Comparison of ENCODE assay signal across 8 mouse cellular contexts in the genomic region with DNA sequence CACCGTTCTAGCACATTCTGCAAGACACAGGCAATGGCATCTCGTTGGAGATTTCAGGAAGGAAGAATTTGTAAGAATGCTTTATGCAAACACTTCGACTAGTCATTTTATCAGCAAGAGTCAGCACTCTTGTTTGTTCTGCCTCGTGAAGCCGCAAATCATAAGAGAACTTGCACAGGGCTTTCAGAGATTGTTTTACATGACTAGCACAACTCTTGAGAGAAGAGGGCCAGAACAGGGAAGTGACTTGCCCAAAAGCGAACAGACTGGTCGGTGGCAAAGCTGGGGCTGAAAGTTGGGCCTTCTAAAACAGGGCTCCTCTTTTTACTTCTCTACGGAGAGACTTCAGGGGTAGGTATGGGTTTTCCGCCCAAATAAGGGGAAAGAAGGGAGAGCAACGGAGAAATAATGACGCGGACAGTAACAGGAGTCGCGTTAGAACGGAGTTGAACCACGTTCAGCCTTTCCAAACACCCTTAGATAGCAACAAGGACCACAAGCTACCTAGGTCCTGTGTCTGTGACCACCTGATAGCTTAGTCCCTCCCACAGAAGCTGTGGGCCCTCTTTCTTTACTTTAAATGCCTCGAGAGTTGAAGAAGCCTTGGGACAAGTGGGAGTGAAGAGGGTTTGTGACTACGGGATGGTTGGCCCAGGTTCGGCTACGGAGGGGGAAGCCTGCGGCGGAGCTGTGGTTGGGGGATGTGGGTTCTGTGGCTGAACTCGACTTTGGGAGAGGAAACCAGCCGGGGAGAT. TPM values are rescaled to one million over a fixed set of nuclear protein-coding genes. Genes with fewer than 3 reads are reported as not detected.
DNase-seq lines count a peak whose midpoint lies in the region; ATAC-seq and TF ChIP-seq lines count a peak whose summit lies in the region.

No protein-coding gene starts in this region.

- TF ChIP-seq RAD21 in MEL (IDR thresholded peaks at IDR 0.05; ENCODE audit: low read depth, low read length): no peak

- intact Hi-C loops in heart, adult 2 months (cut with DNase I): loop anchor here (1.0 kb wide), 1 partner anchor 11 kb away; a partner anchor contains a TSS
- intact Hi-C loops in heart, postnatal 25 days (cut with DNase I): no loop called here
- intact Hi-C loops in left cerebral cortex, postnatal 25 days (cut with DNase I): loop anchor here (5.0 kb wide), 1 partner anchor 97 kb away; a partner anchor contains a TSS

- H3K9ac ChIP-seq in heart, adult 2 months (ENCODE audit: low read depth, low read length): peak overlapping the region; percentile 31; the same call in 1 of the 2 replicates
- H3K9ac ChIP-seq in MEL (ENCODE audit: control insufficient read depth, low read depth, low read length, poor library complexity, severe bottlenecking): peak overlapping the region; percentile 20
- H3K9ac ChIP-seq in liver, embryonic 14.5 days (replicated peaks): peak overlapping the region; percentile 60

- peaks cover 4% of the 10 kb centered on the region for H3K4me1 ChIP-seq in heart, adult 2 months (ENCODE audit: control insufficient read depth, insufficient read depth, low read length)
- H3K4me1 ChIP-seq in MEL (ENCODE audit: control insufficient read depth in 1 of 2, insufficient read depth in 2 of 2, low read length in 2 of 2): peaks cover 0 to 12% of the 10 kb centered on the region in 2 experiments; a peak in 2 of 4 replicates
- peaks cover 12 to 18% of the 10 kb centered on the region in 2 experiments for H3K4me1 ChIP-seq in liver, embryonic 14.5 days (replicated peaks; ENCODE audit: control insufficient read depth in 2 of 2, insufficient read depth in 2 of 2, low read length in 1 of 2)

- H3K9me3 ChIP-seq in MEL (replicated peaks; ENCODE audit: insufficient read depth, low read length): no peaks in the 10 kb centered on the region
- no peaks in the 10 kb centered on the region for H3K9me3 ChIP-seq in liver, embryonic 14.5 days (ENCODE audit: control insufficient read depth, low read length)

- H3K36me3 ChIP-seq in heart, adult 2 months (ENCODE audit: control insufficient read depth, insufficient read depth, low read length): peaks cover 2% of the 10 kb centered on the region; the same call in 1 of the 2 replicates
- H3K36me3 ChIP-seq in MEL (ENCODE audit: control insufficient read depth in 1 of 2, insufficient read depth in 2 of 2, low read length in 2 of 2): no peaks in the 10 kb centered on the region; a peak in 1 of 4 replicates
- H3K36me3 ChIP-seq in liver, embryonic 14.5 days (replicated peaks; ENCODE audit: control insufficient read depth, insufficient read depth, low read depth): peaks cover 6% of the 10 kb centered on the region
- peaks cover 13% of the 10 kb centered on the region for H3K36me3 ChIP-seq in myocyte (ENCODE audit: control insufficient read depth, insufficient read depth)

- H3K4me3 ChIP-seq in heart, adult 2 months: peak overlapping the region; percentile 80
- H3K4me3 ChIP-seq in MEL (ENCODE audit: control insufficient read depth in 1 of 2, insufficient read depth in 1 of 2, low read depth in 2 of 2, low read length in 2 of 2) (peak overlapping the region; percentile 70 to 71), myocyte (peak overlapping the region; percentile 39)
- H3K4me3 ChIP-seq in liver, embryonic 14.5 days (ENCODE audit: insufficient read depth in 1 of 2, low read depth in 2 of 2, low read length in 2 of 2): peak overlapping the region; percentile 62 to 99

- peak in 1 of 2 experiments; percentile 20 for DNase-seq in heart, adult 2 months
- no peak for DNase-seq in heart, postnatal 25 days (ENCODE audit: low spot score)
- peak; percentile 83 for DNase-seq in MEL (ENCODE audit: low read depth, low spot score)
- peak in 1 of 3 experiments; percentile 49 for DNase-seq in liver, embryonic 14.5 days (ENCODE audit: low read depth in 3 of 3, low spot score in 3 of 3)
- no peak for DNase-seq in left cerebral cortex, postnatal 25 days (ENCODE audit: low spot score in 2 of 2)

- H3K27ac ChIP-seq in heart, adult 2 months: peak overlapping the region; percentile 56
- no peak overlapping the region for H3K27ac ChIP-seq in MEL (ENCODE audit: control insufficient read depth, low read depth, low read length)
- peak overlapping the region; percentile 57 for H3K27ac ChIP-seq in liver, embryonic 14.5 days

- H3K4me2 ChIP-seq in liver, embryonic 14.5 days (ENCODE audit: low read depth): peak overlapping the region; percentile 92
- H3K4me2 ChIP-seq in myocyte (ENCODE audit: low read depth): peak overlapping the region; percentile 97

- peak; percentile 45 for ATAC-seq in granulocyte monocyte progenitor cell, adult 5-6 weeks (replicated peaks; ENCODE audit: poor library complexity, severe bottlenecking)
- ATAC-seq in liver, embryonic 14.5 days (ENCODE audit: insufficient read depth): peak; percentile 33
- no peak for ATAC-seq in CD4-positive, CD25-positive, alpha-beta regulatory T cell, adult 4 months

- 8% methylated on average over 24 of the region's 24 CpGs for WGBS in heart, adult 2 months
- WGBS in liver, embryonic 14.5 days (ENCODE audit: insufficient replicate concordance): 2% methylated on average over 24 of the region's 24 CpGs

- no peaks in the 10 kb centered on the region for H3K27me3 ChIP-seq in heart, adult 2 months (ENCODE audit: control insufficient read depth, insufficient read depth, low read length)
- no peaks in the 10 kb centered on the region for H3K27me3 ChIP-seq in MEL (ENCODE audit: control insufficient read depth in 1 of 2, insufficient read depth in 2 of 2, low read length in 2 of 2)
- H3K27me3 ChIP-seq in liver, embryonic 14.5 days (ENCODE audit: control insufficient read depth, insufficient read depth, low read length): peaks cover 2% of the 10 kb centered on the region
- H3K27me3 ChIP-seq in myocyte (ENCODE audit: control insufficient read depth, insufficient read depth, insufficient read length): no peaks in the 10 kb centered on the region

- no peak for TF ChIP-seq CTCF in heart, adult 2 months (IDR thresholded peaks at IDR 0.05)
- TF ChIP-seq CTCF in MEL (IDR thresholded peaks at IDR 0.05 in 2 of 3, conservative IDR thresholded peaks at IDR 0.05 in 1 of 3; ENCODE audit: control insufficient read depth in 1 of 3, insufficient read depth in 1 of 3, low read depth in 2 of 3, low read length in 3 of 3, poor library complexity in 1 of 3, severe bottlenecking in 1 of 3): no peak
- no peak for TF ChIP-seq CTCF in liver, embryonic 14.5 days (IDR thresholded peaks at IDR 0.05; ENCODE audit: low read depth)

- TF ChIP-seq EP300 in heart, adult 2 months (IDR thresholded peaks at IDR 0.05; ENCODE audit: insufficient read depth, low read depth, low read length): no peak
- peak; percentile 10 to 45; a peak in 2 of 4 replicates for TF ChIP-seq EP300 in MEL (IDR thresholded peaks at IDR 0.05; ENCODE audit: low read depth in 1 of 2, low read length in 2 of 2)
- TF ChIP-seq EP300 in liver, embryonic 14.5 days (IDR thresholded peaks at IDR 0.05; ENCODE audit: low read depth): no peak

- H3ac ChIP-seq in myocyte (ENCODE audit: control insufficient read depth, insufficient read length): peak overlapping the region; percentile 49

- H3K79me2 ChIP-seq in heart, adult 2 months (replicated peaks; ENCODE audit: control insufficient read depth, insufficient read depth, low read length): no peaks in the 10 kb centered on the region
- H3K79me2 ChIP-seq in MEL (ENCODE audit: control insufficient read depth, insufficient read depth, low read length, poor library complexity) (peaks cover 3% of the 10 kb centered on the region; the same call in 1 of the 2 replicates), myocyte (ENCODE audit: control insufficient read depth, insufficient read depth) (no peaks in the 10 kb centered on the region)

- TF ChIP-seq POLR2A in heart, adult 2 months (IDR thresholded peaks at IDR 0.05; ENCODE audit: insufficient read depth, low read depth, low read length): no peak
- no peak for TF ChIP-seq POLR2A in MEL (IDR thresholded peaks at IDR 0.05; ENCODE audit: control insufficient read depth in 1 of 2, insufficient read depth in 1 of 2, low read depth in 1 of 2, low read length in 2 of 2, poor library complexity in 1 of 2)
- no peak for TF ChIP-seq POLR2A in myocyte (IDR thresholded peaks at IDR 0.05; ENCODE audit: insufficient read length, low read depth)

RNA-seq across cellular contexts. Expression of a gene that starts 0.6 kb away (rescaled TPM):
- total RNA-seq in heart, adult 2 months (2021): 1 to 10 TPM; 4.9 to 7.0 TPM
- polyA plus RNA-seq in heart, adult 2 months (2012; rRNA removed): 4.3 and 5.6 TPM in 2 replicates
- total RNA-seq in heart, postnatal 25 days (2021): 1 to 10 TPM; 6.1 to 7.3 TPM
- 5.2 and 5.5 TPM in 2 replicates for total RNA-seq in MEL (2012; rRNA removed)
- polyA plus RNA-seq in MEL (2012; ENCODE audit: insufficient read depth in 1 of 2, insufficient read length in 2 of 2, low read depth in 1 of 2, low replicate concordance in 2 of 2, missing spikeins in 1 of 2): 10 to 100 TPM in 1 of 2 experiments, not detected in 1; 10.1 TPM
- total RNA-seq in granulocyte monocyte progenitor cell, adult 5-6 weeks (2014; fragmentation: Nextera tagmentation): 4.7 and 5.6 TPM in 2 replicates
- total RNA-seq in granulocyte monocyte progenitor cell, adult 5-6 weeks (2017): 6.9 and 9.7 TPM in 2 replicates
- 3.2 and 4.8 TPM in 2 replicates for polyA plus RNA-seq in liver, embryonic 14.5 days (2012; rRNA removed)
- polyA plus RNA-seq in liver, embryonic 14.5 days (2014; fragmentation: Nextera tagmentation; extraction: Ambion mirVana): 5.0 and 5.4 TPM in 2 replicates
- polyA plus RNA-seq in myocyte (2012; fragmentation: generic; extraction: Trizol): 10.7 TPM
- 10 to 100 TPM; 47.0 to 48.4 TPM for total RNA-seq in left cerebral cortex, postnatal 25 days (2021)
- polyA plus RNA-seq in CD4-positive, CD25-positive, alpha-beta regulatory T cell, adult 4 months (2017; shearing (Covaris generic)): 1 to 10 TPM; 3.6 to 7.9 TPM

RNA-seq across cellular contexts. Expression of a gene that starts 11.7 kb away (rescaled TPM):
- total RNA-seq in heart, adult 2 months (2021): 10 to 100 TPM; 37.4 to 37.8 TPM
- 27.1 and 50.8 TPM in 2 replicates for polyA plus RNA-seq in heart, adult 2 months (2012; rRNA removed)
- 10 to 100 TPM; 36.7 to 45.7 TPM for total RNA-seq in heart, postnatal 25 days (2021)
- total RNA-seq in MEL (2012; rRNA removed): 30.2 and 33.1 TPM in 2 replicates
- polyA plus RNA-seq in MEL (2012; ENCODE audit: insufficient read depth in 1 of 2, insufficient read length in 2 of 2, low read depth in 1 of 2, low replicate concordance in 2 of 2, missing spikeins in 1 of 2): 100 to 1,000 TPM in 1 of 2 experiments, 10 to 100 TPM in 1; 50.4 to 126 TPM
- 69.5 and 83.8 TPM in 2 replicates for total RNA-seq in granulocyte monocyte progenitor cell, adult 5-6 weeks (2014; fragmentation: Nextera tagmentation)
- 76.9 and 82.2 TPM in 2 replicates for total RNA-seq in granulocyte monocyte progenitor cell, adult 5-6 weeks (2017)
- 14.4 and 19.5 TPM in 2 replicates for polyA plus RNA-seq in liver, embryonic 14.5 days (2012; rRNA removed)
- 31.1 and 32.6 TPM in 2 replicates for polyA plus RNA-seq in liver, embryonic 14.5 days (2014; fragmentation: Nextera tagmentation; extraction: Ambion mirVana)
- polyA plus RNA-seq in myocyte (2012; fragmentation: generic; extraction: Trizol): 44.1 TPM
- total RNA-seq in left cerebral cortex, postnatal 25 days (2021): 10 to 100 TPM; 72.4 to 77.4 TPM
- 100 to 1,000 TPM; 139 to 163 TPM for polyA plus RNA-seq in CD4-positive, CD25-positive, alpha-beta regulatory T cell, adult 4 months (2017; shearing (Covaris generic))

RNA-seq across cellular contexts. Expression of a gene that starts 32.8 kb away (rescaled TPM):
- 10 to 100 TPM; 20.0 to 23.0 TPM for total RNA-seq in heart, adult 2 months (2021)
- polyA plus RNA-seq in heart, adult 2 months (2012; rRNA removed): 6.5 and 11.9 TPM in 2 replicates
- 10 to 100 TPM; 20.1 to 20.5 TPM for total RNA-seq in heart, postnatal 25 days (2021)
- total RNA-seq in MEL (2012; rRNA removed): 3.8 and 4.1 TPM in 2 replicates
- 1 to 10 TPM in 1 of 2 experiments, not detected in 1; 9.5 TPM for polyA plus RNA-seq in MEL (2012; ENCODE audit: insufficient read depth in 1 of 2, insufficient read length in 2 of 2, low read depth in 1 of 2, low replicate concordance in 2 of 2, missing spikeins in 1 of 2)
- 12.4 and 16.8 TPM in 2 replicates for total RNA-seq in granulocyte monocyte progenitor cell, adult 5-6 weeks (2014; fragmentation: Nextera tagmentation)
- total RNA-seq in granulocyte monocyte progenitor cell, adult 5-6 weeks (2017): 13.5 and 18.4 TPM in 2 replicates
- 2.2 and 2.5 TPM in 2 replicates for polyA plus RNA-seq in liver, embryonic 14.5 days (2012; rRNA removed)
- 2.0 and 2.1 TPM in 2 replicates for polyA plus RNA-seq in liver, embryonic 14.5 days (2014; fragmentation: Nextera tagmentation; extraction: Ambion mirVana)
- 11.0 TPM for polyA plus RNA-seq in myocyte (2012; fragmentation: generic; extraction: Trizol)
- 10 to 100 TPM; 36.9 to 38.5 TPM for total RNA-seq in left cerebral cortex, postnatal 25 days (2021)
- polyA plus RNA-seq in CD4-positive, CD25-positive, alpha-beta regulatory T cell, adult 4 months (2017; shearing (Covaris generic)): 1 to 10 TPM; 2.3 to 3.8 TPM
